Mouse (Mus musculus) myocyte (in vitro differentiated cells): ENCODE data around the gene 4930578C19Rik.
A peak's percentile ranks its signal among the peaks of the same experiment; 100 is the strongest.

Experiments used
- CEBPB ChIP-seq: IDR thresholded peaks from 2 replicates; pipeline ENCODE4 v1.6.1; 2011; ENCODE audit warnings: mild to moderate bottlenecking, moderate library complexity; ENCODE audit not compliant: poor library complexity, insufficient read depth, severe bottlenecking
- E2F4 ChIP-seq: IDR thresholded peaks from one replicate; pipeline ENCODE4 v1.6.1; 2011; ENCODE audit warnings: mild to moderate bottlenecking, control low read depth, moderate library complexity; ENCODE audit not compliant: insufficient read depth
- MAX ChIP-seq: IDR thresholded peaks from one replicate; pipeline ENCODE4 v1.6.1; 2011; ENCODE audit warnings: low read depth, mild to moderate bottlenecking, control low read depth
- MYOD1 ChIP-seq, 3 experiments: IDR thresholded peaks; one replicate each; pipeline ENCODE4 v1.6.1; 2011; ENCODE audit warnings: control low read depth in 2 of 3, low read depth in 2 of 3, mild to moderate bottlenecking in 2 of 3, moderate library complexity in 1 of 3; ENCODE audit not compliant: insufficient read length in 2 of 3, control insufficient read depth in 1 of 3
- MYOG ChIP-seq, 3 experiments: IDR thresholded peaks; one replicate each; pipeline ENCODE4 v1.6.1; 2011; ENCODE audit warnings: control low read depth in 2 of 3, low read depth in 2 of 3, mild to moderate bottlenecking in 2 of 3; ENCODE audit not compliant: insufficient read length in 2 of 3, control insufficient read depth in 1 of 3, insufficient read depth in 1 of 3
- POLR2A ChIP-seq: IDR thresholded peaks from one replicate; pipeline ENCODE4 v1.6.1; 2011; ENCODE audit warnings: low read depth, mild to moderate bottlenecking, control low read depth, moderate library complexity; ENCODE audit not compliant: insufficient read length
- POLR2AphosphoS2 ChIP-seq: IDR thresholded peaks from one replicate; pipeline ENCODE4 v1.6.1; 2011; ENCODE audit warnings: low read depth, control low read depth; ENCODE audit not compliant: insufficient read length
- REST ChIP-seq: IDR thresholded peaks from one replicate; pipeline ENCODE4 v1.6.1; 2011; ENCODE audit warnings: mild to moderate bottlenecking, control low read depth, moderate library complexity; ENCODE audit not compliant: insufficient read depth, insufficient read length
- TCF12 ChIP-seq: IDR thresholded peaks from one replicate; pipeline ENCODE4 v1.6.1; 2011; ENCODE audit warnings: mild to moderate bottlenecking, control low read depth; ENCODE audit not compliant: poor library complexity, insufficient read depth, severe bottlenecking
- TCF3 ChIP-seq: IDR thresholded peaks from one replicate; pipeline ENCODE4 v1.6.1; 2011; ENCODE audit warnings: low read depth, control low read depth; ENCODE audit not compliant: insufficient read length
- USF1 ChIP-seq: IDR thresholded peaks from one replicate; pipeline ENCODE4 v1.6.1; 2011; ENCODE audit warnings: low read depth, mild to moderate bottlenecking, control low read depth, moderate library complexity

- TF ChIP-seq E2F4 (no peak), POLR2AphosphoS2 (no peak), POLR2A (no peak), TCF12 (no peak), CEBPB (no peak), USF1 (no peak), TCF3 (no peak), MYOG (IDR thresholded peaks at IDR 0.05; ENCODE audit: control insufficient read depth in 1 of 3, insufficient read depth in 1 of 3, insufficient read length in 2 of 3, low read depth in 2 of 3) (peak in 1 of 3 experiments; percentile 9), MYOD1 (IDR thresholded peaks at IDR 0.05; ENCODE audit: control insufficient read depth in 1 of 3, insufficient read length in 2 of 3, low read depth in 2 of 3) (peak in 1 of 3 experiments; percentile 42), REST (no peak), MAX (no peak)
These were observed 40.9 kb downstream of the 4930578C19Rik start for GRCm38 (mm10) chrX:18420161-18420784.
